Mouse (Mus musculus): Measurements from ENCODE around the gene Ebi3.

DNA sequence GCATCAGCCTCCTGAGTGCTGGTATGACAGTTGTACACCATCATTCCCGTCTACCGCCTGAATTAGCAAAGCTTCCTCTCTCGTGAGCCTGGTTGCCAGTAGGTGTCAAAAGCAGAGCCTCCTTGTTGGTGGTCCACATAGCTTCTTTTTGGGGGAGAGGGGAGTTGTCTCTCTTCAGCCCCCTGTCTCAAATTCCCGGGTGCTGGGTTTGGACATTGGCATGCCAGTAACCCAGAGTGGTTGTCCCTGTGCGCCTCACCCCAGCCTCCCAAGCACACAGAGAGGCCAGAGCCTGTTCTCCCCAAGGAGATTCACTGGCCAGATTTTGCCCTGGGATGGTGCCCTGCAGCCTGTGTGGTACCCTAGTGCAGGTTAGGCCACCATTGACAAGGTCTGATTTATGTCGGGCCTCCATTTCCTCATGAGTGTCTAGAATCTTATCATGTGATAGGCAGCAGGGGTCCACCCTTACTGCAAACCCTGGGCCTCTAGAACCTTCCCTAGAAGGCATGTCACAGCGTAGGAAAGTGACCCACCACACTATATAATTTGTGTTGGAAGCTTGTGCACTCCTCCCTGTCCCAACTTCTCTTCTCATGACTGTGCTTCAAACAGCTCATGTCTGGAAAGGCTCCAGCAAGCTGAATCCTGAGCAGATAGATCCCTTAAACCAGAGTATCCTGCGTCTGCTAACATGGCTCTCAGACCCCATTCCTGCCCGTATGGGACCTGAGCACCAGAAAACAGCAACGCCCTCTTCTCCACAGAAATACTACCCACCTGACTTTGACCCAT is 7.7 kb downstream of the Ebi3 start:
- TF ChIP-seq EP300 (IDR thresholded peaks at IDR 0.05; ENCODE audit: low read depth) (no peak), CTCF (IDR thresholded peaks at IDR 0.05; ENCODE audit: low read depth) (no peak)

All from liver, embryonic 14.5 days (tissue).